Mouse (Mus musculus) liver (tissue): ENCODE results near the gene Cd68.
"Not testable (repeated sequence)": the region's sequence is repeated elsewhere in the genome, so short reads cannot be mapped to it uniquely, and the experiment has no call there.

Experiments
- DNase-seq: peaks from one replicate; pipeline ENCODE4 v3.0.0-alpha.2; 2020; ENCODE audit warnings: mixed read lengths

The Cd68 gene

DNA sequence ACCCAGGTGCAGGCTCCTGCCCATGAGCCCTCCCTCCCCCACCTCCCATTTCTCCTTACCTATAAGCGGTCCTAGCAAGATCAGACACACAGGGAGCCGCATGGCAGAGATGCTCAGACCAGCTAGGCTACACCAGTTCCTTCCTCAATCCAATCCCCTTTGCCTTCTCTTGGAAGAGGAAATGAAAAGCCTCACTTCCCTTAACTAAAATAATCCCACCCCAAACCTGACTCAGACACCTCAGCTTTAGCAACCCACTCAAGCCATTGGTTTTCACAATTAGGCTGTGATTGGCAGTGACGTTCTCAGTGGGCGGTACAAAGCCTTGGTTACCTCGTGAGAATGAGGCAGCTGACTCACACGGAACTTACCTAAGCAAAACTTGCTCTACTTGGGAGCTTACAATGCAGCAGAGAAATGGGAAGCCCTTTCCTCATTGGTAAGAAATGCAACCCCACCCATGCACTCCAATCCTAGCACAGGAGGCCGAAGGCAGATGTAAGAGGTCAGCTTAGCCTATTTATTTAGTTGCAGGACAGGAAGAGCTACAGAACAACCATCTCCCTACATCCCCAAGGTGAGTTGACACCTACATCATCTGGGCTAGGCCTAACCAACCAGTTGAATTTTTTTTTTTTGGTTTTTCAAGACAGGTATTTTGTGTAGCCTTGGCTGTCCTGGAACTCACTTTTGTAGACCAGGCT, at the start of gene Cd68:
Gene Cd68, minus strand, starts transcription at position 193 of the 704 bp plus-strand sequence.
- DNase-seq = peak; percentile 57

DNA sequence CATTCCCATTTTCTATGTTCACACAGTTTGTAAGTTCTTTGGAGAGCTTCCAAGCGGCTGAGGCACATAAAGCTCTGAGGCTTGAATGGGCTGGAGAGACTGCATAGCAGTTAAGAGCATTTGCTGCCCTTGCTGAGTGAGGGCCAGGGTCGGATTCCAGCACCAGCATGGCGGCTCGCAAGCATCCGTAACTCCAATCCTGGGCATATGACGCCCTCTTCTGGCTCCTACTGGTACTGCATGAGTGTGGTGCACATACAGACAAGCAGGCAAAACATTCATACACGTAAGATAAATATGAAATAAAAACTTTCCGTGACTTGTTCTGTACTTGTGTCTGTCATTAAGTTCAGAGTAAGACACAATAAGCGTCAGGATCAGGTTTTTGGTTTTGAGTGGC, 49.5 kb upstream of the Cd68 start:
- DNase-seq = peak; percentile 60

GRCm38 (mm10) chr11:69714636-69715329, 48.8 kb upstream of the Cd68 start:
- DNase-seq = no peak

DNA sequence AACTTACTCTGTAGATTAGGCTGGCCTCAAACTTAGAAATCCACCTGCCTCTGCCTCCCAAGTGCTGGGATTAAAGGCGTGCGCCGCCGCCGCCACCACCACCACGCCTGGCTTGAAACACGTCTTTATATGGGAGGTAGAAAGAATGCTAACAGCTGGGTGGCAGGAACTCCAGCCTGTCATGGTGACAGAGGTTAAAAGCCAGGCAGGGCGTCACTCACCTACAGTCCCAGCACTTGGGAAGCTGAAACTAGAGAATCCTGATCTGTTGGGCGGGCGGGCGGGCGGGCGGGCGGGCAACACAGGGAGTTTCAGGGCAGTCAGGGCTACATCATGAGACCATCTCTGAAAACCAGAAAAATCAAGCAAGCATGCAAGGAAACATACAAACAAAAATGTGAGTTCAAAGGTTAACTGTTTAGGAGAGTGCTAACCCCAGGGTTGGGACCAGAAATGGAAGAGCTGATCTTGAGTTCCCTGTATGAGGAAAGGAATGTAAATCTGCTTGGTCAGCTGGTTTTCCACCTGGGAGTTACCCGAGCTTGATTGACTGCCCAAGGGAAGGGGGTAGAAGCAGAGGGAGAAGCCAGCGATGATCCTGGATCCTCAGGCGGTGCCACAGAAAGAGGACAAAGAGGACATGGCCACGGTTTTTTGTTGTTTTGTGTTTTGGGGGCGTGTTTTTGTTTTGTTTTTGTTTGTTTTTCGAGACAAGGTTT, 47.2 kb upstream of the Cd68 start:
- no peak for DNase-seq

GRCm38 (mm10) chr11:69711082-69711481, 45.1 kb upstream of the Cd68 start:
- DNase-seq = no peak

GRCm38 (mm10) chr11:69710470-69710869, 44.5 kb upstream of the Cd68 start:
- no peak for DNase-seq

DNA sequence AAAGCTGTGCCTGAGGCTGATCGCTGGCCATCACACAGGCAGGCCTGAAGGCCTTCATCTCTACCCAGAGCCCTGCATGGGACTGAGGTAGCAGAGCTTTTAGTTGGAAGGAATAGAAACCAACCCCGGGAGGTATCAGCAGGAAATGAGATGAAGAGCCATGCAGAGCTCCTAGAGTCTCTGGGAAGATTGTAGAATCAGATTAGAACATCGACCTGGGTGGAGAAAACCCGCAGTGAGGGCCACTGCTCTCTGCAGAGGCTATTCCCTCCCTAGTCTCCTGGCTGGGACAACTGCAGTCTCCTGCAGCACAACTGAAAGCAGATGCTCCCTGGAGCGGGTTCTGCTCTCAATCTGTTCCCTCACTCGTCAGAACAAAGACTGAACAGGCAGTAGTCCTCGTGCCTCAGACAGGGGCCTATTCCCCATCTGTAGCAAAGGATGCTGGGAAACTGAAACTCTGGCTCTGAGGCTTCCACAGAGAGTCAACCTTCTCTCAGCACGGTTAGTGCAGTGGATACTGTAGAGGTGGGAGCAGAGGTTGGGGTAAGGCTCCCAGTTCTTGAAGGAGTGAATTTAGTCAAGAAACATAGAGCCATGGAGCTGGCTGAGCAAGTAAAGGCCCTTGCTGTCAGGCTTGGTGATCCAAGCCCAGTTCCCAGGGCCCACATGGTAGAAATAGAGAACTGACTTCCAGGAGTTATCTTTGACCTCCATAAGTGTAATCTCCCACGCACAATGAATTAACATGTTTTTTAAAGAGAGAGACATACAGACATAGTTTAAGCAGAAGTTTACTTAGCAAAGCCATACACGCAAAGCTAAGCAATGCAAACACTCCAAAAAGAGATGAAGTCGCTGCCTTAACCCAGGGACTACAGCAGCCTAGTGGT, 43.8 kb upstream of the Cd68 start:
- DNase-seq = no peak

DNA sequence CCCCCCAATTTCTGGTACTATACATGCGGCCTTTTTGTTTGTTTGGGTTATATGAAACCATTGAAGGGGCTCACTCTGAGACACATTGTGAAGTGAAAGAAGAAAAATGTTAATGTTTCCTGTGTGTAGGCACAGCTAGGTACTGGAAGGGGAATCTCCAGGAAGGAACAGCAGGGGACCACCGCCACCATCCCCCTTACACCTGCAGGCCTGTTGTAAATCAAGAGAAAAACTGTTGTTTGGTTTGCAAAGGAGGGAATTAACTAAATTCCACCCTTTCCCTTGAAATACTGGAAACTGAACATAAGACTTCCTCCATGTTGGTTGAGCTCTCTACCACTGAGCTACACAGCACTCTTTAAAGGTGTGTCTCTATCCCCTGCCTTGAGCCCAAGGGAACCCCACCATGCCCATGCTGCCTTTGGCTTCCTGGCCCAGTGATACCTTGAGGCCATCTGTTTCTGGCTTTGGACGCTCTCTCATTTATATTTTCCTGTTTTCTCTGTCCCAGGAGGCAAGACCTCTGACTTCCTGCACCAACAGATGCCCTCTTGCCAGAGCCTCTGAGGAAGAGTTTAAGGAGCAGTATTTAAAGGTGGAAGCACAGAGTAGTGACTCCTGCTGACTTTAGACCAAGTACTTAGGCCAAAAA, 42.8 kb upstream of the Cd68 start:
- DNase-seq = no peak

GRCm38 (mm10) chr11:69707873-69708381, 42.0 kb upstream of the Cd68 start:
- DNase-seq = no peak

- DNase-seq = no peak
Observed at GRCm38 (mm10) chr11:69707480-69707847, 41.5 kb upstream of the Cd68 start.

DNA sequence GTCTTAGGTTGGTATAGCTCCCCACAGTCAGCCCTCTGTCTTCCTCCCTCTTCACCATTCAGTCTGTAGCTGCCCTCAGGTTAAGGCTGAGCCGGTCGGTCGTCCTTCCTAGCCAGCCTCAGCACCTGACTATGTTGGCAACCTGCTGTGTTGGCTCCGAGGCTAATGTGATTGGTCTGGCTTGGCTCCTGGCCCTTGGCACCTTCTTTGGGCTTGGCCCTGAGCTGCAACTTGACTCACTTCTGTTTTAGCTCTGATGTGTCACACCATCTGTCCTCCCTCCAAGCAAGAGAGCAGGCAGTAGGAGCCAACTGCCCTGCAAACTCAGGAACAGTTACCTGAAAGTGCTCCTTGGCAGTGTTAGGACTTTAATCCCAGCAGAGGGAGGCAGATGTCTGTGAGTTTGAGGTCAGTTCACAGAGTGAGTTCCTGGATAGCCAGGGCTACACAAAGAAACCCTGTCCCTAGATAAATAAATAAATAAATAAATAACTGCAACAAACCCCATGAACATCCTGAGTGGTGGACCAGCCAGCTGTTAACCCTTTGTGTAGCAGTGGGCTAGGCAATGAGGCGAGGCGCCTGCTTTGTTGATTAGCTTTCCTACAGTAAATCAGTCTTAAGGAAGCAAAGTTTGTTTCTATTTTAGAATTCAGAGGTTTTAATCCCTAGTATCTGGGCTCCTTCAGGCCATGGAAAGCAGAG, 41.0 kb upstream of the Cd68 start:
- DNase-seq = no peak

GRCm38 (mm10) chr11:69704613-69705010, 38.7 kb upstream of the Cd68 start:
- no peak for DNase-seq

DNA sequence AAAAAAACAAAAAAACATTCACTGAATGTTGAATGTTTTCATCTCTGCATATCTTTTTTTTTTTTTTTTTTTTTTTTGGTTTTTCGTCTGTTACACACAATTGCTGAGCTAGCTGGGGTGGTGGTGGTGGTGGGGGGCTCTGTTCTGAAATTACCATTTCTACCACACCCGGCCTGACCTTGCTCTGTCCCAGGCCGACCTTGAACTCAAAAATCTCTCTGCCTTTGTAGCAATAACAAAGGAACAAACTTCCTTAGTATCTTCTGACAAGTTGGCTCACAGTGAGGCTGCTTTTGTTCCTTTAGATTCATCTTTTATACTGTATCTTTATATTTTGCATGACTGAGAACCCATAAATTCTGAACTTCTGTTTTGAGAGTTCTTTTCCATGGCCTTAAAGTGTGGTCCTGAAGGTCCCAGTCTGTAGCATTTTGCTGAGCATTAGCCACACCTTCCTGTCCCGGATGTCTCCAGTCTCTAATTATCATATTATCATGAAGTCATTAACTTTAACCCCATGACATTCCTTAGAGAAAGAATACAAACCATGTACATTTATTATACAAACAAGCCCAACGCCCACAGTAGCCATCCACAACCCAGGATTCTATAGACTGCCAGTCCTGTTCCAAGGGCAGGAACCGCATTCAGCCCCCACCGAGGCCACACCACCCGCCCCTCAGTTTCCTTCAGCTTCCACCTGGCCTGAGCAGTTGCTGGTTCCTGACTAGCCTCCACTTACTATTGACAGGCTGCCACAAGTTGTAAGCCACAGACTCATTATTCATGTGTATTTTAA, 38.1 kb upstream of the Cd68 start:
- no peak for DNase-seq

GRCm38 (mm10) chr11:69703381-69703780, 37.4 kb upstream of the Cd68 start:
- not testable (repeated sequence) for DNase-seq

DNA sequence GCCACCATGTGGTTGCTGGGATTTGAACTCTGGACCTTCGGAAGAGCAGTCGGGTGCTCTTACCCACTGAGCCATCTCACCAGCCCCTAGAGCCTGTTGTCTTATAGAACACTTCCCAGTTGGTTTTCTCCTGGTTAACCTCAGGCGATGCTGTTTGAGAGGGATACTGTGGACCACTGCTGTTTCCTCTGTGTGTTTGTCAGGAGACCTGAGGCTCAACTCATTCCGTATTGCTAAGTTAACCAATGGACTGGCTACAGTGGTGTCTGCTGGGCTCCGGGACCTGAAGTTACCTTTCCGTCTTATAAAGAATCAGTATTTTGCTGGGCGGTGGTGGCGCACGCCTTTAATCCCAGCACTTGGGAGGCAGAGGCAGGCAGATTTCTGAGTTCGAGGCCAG, 36.9 kb upstream of the Cd68 start:
- not testable (repeated sequence) for DNase-seq

DNA sequence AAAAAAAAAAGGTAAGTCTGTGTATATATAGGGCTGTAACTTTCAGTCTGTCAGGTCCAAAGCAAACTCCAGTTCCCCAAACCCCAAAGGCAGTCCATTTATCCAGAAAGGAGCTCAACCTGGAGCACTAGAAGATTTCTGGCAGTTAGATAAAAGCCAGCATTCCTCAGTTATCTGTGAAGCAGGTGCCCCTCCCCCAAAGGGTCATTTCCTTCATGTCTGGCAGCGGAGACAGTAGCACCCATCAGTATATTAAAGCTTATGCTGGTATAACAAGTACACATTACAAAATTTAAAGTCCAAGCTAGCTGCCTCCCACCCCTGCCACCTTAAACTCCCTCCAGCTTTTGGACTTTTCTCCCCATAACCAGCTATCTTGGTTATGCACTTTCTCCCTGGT, 33.6 kb upstream of the Cd68 start:
- no peak for DNase-seq

- DNase-seq = no peak
Observed at GRCm38 (mm10) chr11:69698574-69698973, 32.6 kb upstream of the Cd68 start.

DNA sequence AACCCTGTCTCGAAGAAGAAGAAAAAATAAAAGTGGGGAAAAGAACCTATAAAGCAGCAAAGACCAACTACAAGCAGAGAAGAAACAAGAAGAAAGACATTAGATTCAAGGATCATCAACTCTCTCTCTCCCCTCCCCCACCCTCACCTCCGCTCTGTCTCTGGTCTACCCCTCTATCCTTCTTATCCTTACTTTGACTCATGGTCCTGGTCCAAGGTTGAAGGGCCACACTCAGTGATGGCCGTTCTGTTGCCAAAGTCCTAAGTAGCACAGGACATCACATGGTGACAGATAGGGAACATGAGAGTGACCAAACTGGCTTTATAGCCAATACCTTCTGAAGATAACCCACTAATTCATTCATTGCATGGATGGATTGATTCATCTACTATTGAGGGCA, 31.4 kb upstream of the Cd68 start:
- DNase-seq = no peak

DNA sequence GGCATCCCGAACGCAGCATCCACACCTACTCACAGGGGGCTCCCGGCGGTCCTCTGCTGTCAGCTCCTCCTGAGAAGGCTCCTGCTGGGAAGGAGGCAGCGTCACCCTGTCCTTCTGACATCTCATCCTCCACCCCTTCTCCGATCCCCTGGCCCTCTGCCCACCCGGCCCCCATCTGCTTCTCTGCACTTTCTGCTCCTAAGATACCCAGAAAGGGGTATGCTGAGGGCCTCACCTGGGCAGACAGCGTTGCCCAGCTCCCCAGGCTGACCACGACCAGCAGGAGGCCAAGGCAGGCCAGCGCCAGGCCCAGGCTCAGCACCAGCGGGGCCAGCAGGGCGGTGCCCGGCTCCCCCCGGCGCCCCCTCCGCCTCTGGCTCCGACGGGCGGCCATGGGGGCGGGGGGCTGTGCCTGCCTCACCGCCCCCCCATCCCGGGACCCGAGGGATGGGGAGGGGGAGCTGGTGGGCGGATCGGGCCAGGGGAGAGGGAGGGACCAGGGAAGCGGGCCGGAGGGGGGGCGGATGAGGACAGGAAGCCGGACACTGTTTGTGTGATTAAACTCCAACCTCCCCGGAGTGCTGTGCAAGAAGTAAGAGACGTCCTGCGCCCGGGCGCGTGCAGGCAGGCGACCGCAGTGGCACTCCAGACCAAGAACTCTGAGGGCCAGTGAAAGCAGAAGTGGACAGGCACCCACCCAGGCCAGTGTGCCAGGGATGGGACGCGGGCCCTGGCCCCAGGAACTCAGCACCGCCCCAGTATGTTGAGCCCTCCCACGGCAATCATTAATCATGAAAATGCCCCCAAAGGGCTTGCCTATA, 29.6 kb upstream of the Cd68 start, which contains the start of the genes Tnfsf12 and Tnfsfm13:
Gene Tnfsf12, minus strand, starts transcription at position 489 of the 821 bp plus-strand sequence.
Gene Tnfsfm13, minus strand, starts transcription at position 738 of the 821 bp plus-strand sequence.
- peak; percentile 65 for DNase-seq

DNA sequence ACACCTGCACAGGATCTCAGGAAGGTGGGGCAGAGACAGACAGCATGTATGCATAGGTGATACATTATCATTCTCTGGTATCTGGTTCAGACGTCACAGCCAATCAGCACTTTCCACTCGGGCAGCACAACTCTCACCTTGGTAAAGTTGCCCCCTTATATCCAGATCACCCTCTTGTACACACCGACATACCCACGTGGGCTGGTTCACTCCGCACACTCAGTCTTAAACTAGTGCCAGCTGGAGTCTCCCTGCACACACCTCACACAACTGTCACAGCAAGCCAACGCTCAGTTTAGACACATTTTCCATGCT, 29.1 kb upstream of the Cd68 start:
- no peak for DNase-seq
